Mouse (Mus musculus): ENCODE measurements around the gene Blm. TPM values are rescaled to one million over a fixed set of nuclear protein-coding genes. Genes with fewer than 3 reads are reported as not detected.

Blm gene
- polyA plus RNA-seq, 1 experiment from 2014 or later: 35.6 TPM

GRCm38 (mm10) chr7:80557161-80557560 is 22.2 kb upstream of the Blm start:
- Histone ChIP-seq H3K4me1 (peaks cover 24% of the 10 kb centered on the region), H3K27ac (no peak overlapping the region), H3K36me3 (no peaks in the 10 kb centered on the region), H3K4me3 (no peak overlapping the region), H3K9me3 (no peaks in the 10 kb centered on the region), H3K27me3 (ENCODE audit: insufficient read depth, poor library complexity, severe bottlenecking) (no peaks in the 10 kb centered on the region)
- WGBS: 73% methylated on average over 4 of the region's 4 CpGs
- DNase-seq (ENCODE audit: low spot score): no peak

GRCm38 (mm10) chr7:80556166-80556565 is 21.2 kb upstream of the Blm start:
- Histone ChIP-seq H3K27ac (no peak overlapping the region), H3K36me3 (no peaks in the 10 kb centered on the region), H3K9me3 (no peaks in the 10 kb centered on the region), H3K4me1 (peaks cover 24% of the 10 kb centered on the region), H3K4me3 (no peak overlapping the region), H3K27me3 (ENCODE audit: insufficient read depth, poor library complexity, severe bottlenecking) (no peaks in the 10 kb centered on the region)
- no peak for DNase-seq (ENCODE audit: low spot score)
- WGBS: 55% methylated on average over 3 of the region's 3 CpGs

DNA sequence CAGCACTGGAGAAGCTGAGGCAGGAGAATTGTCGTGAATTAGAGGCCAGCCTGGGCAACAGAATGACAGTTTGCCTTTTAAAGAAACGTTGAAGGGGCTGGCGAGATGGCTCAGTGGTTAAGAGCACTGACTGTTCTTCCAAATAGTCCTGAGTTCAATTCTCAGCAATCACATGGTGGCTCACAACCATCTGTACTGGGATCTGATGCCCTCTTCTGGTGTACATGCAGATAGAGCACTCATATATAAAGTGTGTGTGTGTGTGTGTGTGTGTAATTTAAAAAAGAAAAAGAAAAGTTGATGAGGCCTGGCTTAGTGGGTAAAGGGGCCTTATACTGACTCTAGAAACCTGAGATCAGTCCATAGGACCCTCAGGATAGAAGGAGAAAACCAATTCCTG is 20.2 kb upstream of the Blm start:
- Histone ChIP-seq H3K27me3 (ENCODE audit: insufficient read depth, poor library complexity, severe bottlenecking) (no peaks in the 10 kb centered on the region), H3K4me3 (no peak overlapping the region), H3K27ac (peak overlapping the region; percentile 59), H3K9me3 (no peaks in the 10 kb centered on the region), H3K4me1 (peaks cover 24% of the 10 kb centered on the region), H3K36me3 (no peaks in the 10 kb centered on the region)
- no peak for DNase-seq (ENCODE audit: low spot score)
- 75% methylated on average over 3 of the region's 3 CpGs for WGBS

DNA sequence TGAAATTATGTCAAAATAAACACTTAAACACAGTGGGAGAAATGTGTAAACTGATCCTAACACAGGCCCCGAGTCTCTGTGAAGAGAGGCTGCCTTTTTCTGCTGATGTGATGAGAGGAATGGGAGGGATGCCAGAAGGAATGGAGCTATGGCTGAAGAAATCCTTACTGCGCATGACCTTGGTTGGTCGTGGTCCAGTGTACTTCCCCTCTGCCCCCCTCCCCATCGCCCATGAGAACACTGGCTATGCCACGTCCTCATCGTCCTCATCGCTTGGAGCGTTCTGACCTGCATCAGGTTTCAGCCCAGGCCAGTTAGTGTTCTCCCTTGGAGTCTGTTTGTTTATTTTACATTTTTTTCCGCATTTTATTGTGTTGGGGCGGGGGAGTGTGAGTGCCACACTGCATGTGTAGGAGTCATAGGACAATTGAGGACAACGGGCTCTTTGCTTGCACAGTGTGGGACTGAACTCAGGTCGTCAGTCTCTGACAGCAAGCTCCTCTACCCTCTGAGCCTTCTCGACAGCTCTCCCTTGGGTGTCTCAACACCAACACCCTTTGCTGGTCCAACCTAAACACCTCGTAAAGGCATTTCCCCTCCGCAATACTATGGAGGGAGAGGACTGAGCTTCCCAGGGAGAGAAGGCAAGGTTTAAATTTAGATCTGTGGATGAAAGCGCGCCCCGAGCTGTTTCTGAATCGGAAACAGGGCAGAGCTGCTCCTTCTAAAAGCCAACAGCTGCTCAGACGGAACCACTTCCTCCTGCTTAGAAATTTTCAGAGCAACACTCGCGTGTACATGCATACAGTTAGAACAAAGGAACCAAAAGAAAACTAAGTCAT is 19.5 kb upstream of the Blm start:
- DNase-seq (ENCODE audit: low spot score): no peak
- no peaks in the 10 kb centered on the region for H3K9me3 ChIP-seq
- 66% methylated on average over 22 of the region's 22 CpGs for WGBS
- no peak overlapping the region for H3K4me3 ChIP-seq
- peaks cover 24% of the 10 kb centered on the region for H3K4me1 ChIP-seq
- H3K27ac ChIP-seq: peak overlapping the region; percentile 59
- no peaks in the 10 kb centered on the region for H3K27me3 ChIP-seq (ENCODE audit: insufficient read depth, poor library complexity, severe bottlenecking)
- H3K36me3 ChIP-seq: no peaks in the 10 kb centered on the region

DNA sequence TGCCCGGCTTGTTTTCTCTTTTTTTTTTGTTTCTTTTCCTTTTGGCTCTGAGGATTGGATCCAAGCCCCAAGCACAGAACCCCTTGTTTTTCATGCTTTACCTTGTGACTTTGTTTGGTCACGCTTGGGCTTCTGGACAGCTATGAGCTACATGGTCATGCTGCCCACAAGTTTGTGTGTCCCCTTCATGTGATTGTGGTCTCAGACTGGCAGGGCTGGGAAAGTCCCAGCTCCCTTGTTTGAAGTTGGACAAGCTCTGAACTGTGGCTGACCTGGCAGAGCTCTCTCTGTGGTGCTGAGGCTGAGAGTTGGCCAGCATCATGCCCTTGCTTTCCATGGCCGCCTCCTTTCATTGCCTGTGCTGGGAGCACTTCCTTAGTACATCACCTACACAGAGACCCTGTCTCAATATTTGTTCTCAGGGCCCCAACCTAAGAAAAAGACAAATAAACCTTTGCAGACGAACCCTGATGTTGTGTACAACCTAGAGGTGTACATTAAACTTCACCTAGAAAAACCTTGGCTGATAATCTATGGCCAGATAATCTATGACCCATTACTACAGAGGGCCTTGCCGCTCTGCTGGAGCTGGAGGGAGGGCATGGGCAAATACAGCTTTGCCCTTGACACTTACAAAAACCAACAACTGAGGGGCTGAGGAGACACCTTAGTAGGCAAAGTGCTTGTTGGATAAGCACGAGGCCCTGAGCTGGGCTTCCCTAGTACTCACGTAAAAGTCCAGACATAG is 13.8 kb upstream of the Blm start:
- WGBS: 78% methylated on average over 7 of the region's 7 CpGs
- no peak overlapping the region for H3K27ac ChIP-seq
- no peak for DNase-seq (ENCODE audit: low spot score)

GRCm38 (mm10) chr7:80542139-80542831 is 7.4 kb upstream of the Blm start:
- H3K4me3 ChIP-seq: no peak overlapping the region
- no peaks in the 10 kb centered on the region for H3K4me1 ChIP-seq
- no peaks in the 10 kb centered on the region for H3K27me3 ChIP-seq (ENCODE audit: insufficient read depth, poor library complexity, severe bottlenecking)
- no peaks in the 10 kb centered on the region for H3K36me3 ChIP-seq
- 74% methylated on average over 7 of the region's 7 CpGs for WGBS
- H3K9me3 ChIP-seq: no peaks in the 10 kb centered on the region
- H3K27ac ChIP-seq: no peak overlapping the region
- no peak for DNase-seq (ENCODE audit: low spot score)

More for the DNA sequence above, 13.8 kb upstream of the Blm start:
- Histone ChIP-seq H3K9me3 (no peaks in the 10 kb centered on the region), H3K4me1 (no peaks in the 10 kb centered on the region), H3K4me3 (no peak overlapping the region), H3K27me3 (ENCODE audit: insufficient read depth, poor library complexity, severe bottlenecking) (no peaks in the 10 kb centered on the region), H3K36me3 (no peaks in the 10 kb centered on the region)

DNA sequence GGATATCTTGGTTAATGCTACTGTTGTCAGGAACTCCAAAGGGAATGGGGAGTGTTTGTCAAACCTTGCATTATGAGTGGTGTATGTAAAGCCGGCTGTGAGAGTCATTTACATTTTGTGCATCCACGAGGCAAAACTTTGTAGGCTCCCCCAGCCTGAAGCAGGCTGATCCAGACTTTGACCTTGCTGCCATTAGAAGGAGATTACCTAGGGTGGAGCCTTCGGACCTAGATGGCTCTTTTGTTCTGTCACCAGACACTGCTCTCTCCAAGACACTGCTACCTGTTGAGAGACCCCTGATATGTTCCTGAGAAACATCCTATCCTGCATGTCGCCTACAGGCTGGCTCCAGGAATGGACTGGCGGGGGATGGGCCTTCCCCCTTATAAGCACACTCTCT is 4.7 kb upstream of the Blm start:
- Histone ChIP-seq H3K4me3 (no peak overlapping the region), H3K4me1 (no peaks in the 10 kb centered on the region), H3K27me3 (ENCODE audit: insufficient read depth, poor library complexity, severe bottlenecking) (no peaks in the 10 kb centered on the region), H3K27ac (no peak overlapping the region), H3K36me3 (no peaks in the 10 kb centered on the region), H3K9me3 (no peaks in the 10 kb centered on the region)
- no peak for DNase-seq (ENCODE audit: low spot score)
- 56% methylated on average over 5 of the region's 5 CpGs for WGBS

DNA sequence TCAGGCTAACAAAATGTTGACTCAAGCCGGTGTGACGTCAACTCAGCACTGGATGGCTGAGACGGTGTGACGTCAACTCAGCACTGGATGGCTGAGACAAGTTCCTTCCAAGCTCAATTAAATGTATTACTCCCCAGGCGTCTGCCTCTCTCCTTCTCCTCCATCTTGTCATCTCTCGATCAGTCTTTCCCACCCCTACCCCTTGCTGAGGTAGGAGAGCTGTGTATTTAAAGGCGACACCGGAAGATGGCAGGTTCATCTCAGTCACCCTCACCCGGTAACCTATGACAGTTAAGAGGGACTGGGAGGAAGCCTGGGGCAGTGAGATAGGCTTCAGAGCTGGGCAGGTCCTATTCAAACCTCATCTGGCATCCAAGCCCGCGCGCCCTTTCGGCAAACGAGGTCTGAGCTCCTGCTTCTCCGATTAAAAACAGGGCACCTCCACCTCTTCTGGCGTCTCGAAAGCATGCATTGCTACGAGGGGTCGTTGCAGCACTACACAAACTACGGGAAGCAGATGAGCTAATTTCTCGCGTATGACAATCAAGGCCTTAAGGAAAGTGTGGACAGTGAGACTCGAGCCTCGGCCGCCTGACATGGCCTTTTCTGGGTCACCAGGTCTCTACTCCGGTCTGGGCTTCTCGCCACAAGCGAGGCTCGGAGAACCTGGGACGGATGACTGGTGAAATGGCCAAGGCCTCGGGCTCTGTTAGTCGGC is 469 bp downstream of the Blm start:
- no peaks in the 10 kb centered on the region for H3K9me3 ChIP-seq
- H3K36me3 ChIP-seq: no peaks in the 10 kb centered on the region
- 1% methylated on average over 32 of the region's 32 CpGs for WGBS
- DNase-seq (ENCODE audit: low spot score): peak; percentile 86
- H3K27ac ChIP-seq: peak overlapping the region; percentile 91
- peaks cover 13% of the 10 kb centered on the region for H3K4me1 ChIP-seq
- peak overlapping the region; percentile 81 for H3K4me3 ChIP-seq
- no peaks in the 10 kb centered on the region for H3K27me3 ChIP-seq (ENCODE audit: insufficient read depth, poor library complexity, severe bottlenecking)

DNA sequence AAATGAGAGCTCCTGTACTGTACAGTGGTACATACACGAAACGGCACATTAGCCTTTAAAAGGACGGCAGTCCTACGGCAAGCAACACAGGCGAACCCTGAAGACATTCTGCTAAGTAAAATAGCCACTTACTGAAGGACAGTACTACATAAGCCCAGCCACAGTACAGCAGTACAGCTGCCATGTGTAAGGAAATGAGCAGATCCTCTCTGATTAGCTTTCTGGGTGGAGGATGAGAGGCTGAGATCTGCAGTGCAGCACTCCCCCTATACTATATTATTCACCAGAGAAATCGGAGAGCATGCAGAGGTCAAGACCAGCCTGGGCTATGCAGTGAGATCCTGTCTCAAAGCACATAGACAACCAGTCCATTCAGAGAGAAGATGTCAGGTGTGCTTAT is 3.8 kb downstream of the Blm start:
- DNase-seq (ENCODE audit: low spot score): no peak
- peaks cover 17% of the 10 kb centered on the region for H3K4me1 ChIP-seq
- no peaks in the 10 kb centered on the region for H3K36me3 ChIP-seq
- H3K27me3 ChIP-seq (ENCODE audit: insufficient read depth, poor library complexity, severe bottlenecking): no peaks in the 10 kb centered on the region
- no peak overlapping the region for H3K4me3 ChIP-seq
- 86% methylated on average over 6 of the region's 6 CpGs for WGBS
- no peak overlapping the region for H3K27ac ChIP-seq
- H3K9me3 ChIP-seq: no peaks in the 10 kb centered on the region

GRCm38 (mm10) chr7:80530646-80531045 is 4.3 kb downstream of the Blm start:
- 88% methylated on average over 2 of the region's 2 CpGs for WGBS
- no peak overlapping the region for H3K27ac ChIP-seq
- peaks cover 21% of the 10 kb centered on the region for H3K4me1 ChIP-seq
- H3K9me3 ChIP-seq: no peaks in the 10 kb centered on the region
- H3K36me3 ChIP-seq: no peaks in the 10 kb centered on the region
- H3K27me3 ChIP-seq (ENCODE audit: insufficient read depth, poor library complexity, severe bottlenecking): no peaks in the 10 kb centered on the region
- no peak for DNase-seq (ENCODE audit: low spot score)
- H3K4me3 ChIP-seq: no peak overlapping the region

GRCm38 (mm10) chr7:80526698-80527097 is 8.2 kb downstream of the Blm start:
- no peaks in the 10 kb centered on the region for H3K27me3 ChIP-seq (ENCODE audit: insufficient read depth, poor library complexity, severe bottlenecking)
- H3K4me1 ChIP-seq: peaks cover 7% of the 10 kb centered on the region; the same call in 1 of the 2 replicates
- no peaks in the 10 kb centered on the region for H3K9me3 ChIP-seq
- no peak overlapping the region for H3K4me3 ChIP-seq
- H3K27ac ChIP-seq: no peak overlapping the region
- DNase-seq (ENCODE audit: low spot score): no peak
- H3K36me3 ChIP-seq: 0 out of 2 replicates have a peak, but pooled peaks cover 4% of the 10 kb centered on the region
- WGBS: 72% methylated on average over 6 of the region's 6 CpGs

DNA sequence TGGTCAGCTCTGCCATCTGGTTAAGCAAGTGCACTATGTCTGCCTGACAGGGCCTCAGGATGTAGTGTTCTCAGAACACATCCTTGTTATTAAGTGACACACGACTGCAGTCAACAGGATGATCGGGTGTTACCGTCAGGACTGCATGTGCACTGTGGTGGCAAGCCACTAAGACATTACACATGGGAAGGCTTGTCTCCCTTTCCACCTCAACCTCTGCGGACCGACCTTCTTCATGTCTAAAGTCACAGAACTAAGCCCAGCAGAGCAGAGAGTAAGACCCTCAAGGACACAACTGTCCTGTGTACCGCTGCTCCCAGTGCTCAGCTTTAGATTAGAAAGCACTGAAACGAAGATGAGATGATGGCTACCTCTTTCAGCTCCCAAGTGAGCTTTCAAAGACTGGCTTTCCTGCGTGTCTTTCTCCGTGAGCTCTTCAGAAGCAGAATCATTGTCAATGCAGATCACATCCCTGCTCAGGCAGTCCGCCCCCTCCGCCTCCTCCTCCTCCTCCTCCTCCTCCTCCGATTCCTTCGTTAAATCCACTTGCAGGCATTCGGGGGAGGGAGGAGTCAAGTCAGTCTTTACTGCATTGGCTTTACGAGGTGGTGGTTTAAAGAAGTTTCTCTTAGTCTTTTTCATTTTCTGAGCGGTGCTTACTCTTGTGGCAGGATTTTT is 22.4 kb downstream of the Blm start:
- no peaks in the 10 kb centered on the region for H3K27me3 ChIP-seq (ENCODE audit: insufficient read depth, poor library complexity, severe bottlenecking)
- no peak overlapping the region for H3K4me3 ChIP-seq
- 85% methylated on average over 14 of the region's 16 CpGs for WGBS
- H3K27ac ChIP-seq: no peak overlapping the region
- no peak for DNase-seq (ENCODE audit: low spot score)
- H3K9me3 ChIP-seq: no peaks in the 10 kb centered on the region
- H3K4me1 ChIP-seq: no peaks in the 10 kb centered on the region
- peaks cover 65% of the 10 kb centered on the region for H3K36me3 ChIP-seq
